Mouse (Mus musculus) kidney, embryonic 15.5 days (tissue): ENCODE measurements at regions not wholly inside any gene's neighbourhood (a gene's known extent, or its start where the extent isn't known, plus 50 kb on each side); places are given as distances from the start of the nearest gene placed in this dataset.

Experiments
- ATAC-seq: fragments of 200-750 bp; cut with Nextera tagmentation; replicated peaks from 2 replicates; pipeline ENCODE4 v1.8.0; 2017; ENCODE audit warnings: moderate TSS enrichment; ENCODE audit not compliant: low FRiP score
- H3K27ac ChIP-seq: fragments of 300-500 bp; sonication (generic); 2 replicates; pipeline ENCODE4 v1.5.1; 2015; ENCODE audit warnings: mild to moderate bottlenecking, inconsistent platforms
- H3K27me3 ChIP-seq: fragments of 300-500 bp; sonication (generic); 2 replicates; pipeline ENCODE4 v1.6.1; 2015; ENCODE audit warnings: inconsistent platforms
- H3K36me3 ChIP-seq: fragments of 300-500 bp; sonication (generic); 2 replicates; pipeline ENCODE4 v1.6.1; 2015; ENCODE audit warnings: inconsistent platforms
- H3K4me1 ChIP-seq: fragments of 300-500 bp; sonication (generic); 2 replicates; pipeline ENCODE4 v1.6.1; 2015; ENCODE audit warnings: inconsistent platforms
- H3K4me2 ChIP-seq: fragments of 300-500 bp; sonication (generic); 2 replicates; pipeline ENCODE4 v1.6.1; 2015; ENCODE audit warnings: moderate library complexity, mild to moderate bottlenecking, inconsistent platforms
- H3K4me3 ChIP-seq: fragments of 300-500 bp; sonication (generic); replicated peaks from 2 replicates; pipeline ENCODE4 v1.5.1; 2015; ENCODE audit warnings: mild to moderate bottlenecking, inconsistent platforms
- H3K9ac ChIP-seq: fragments of 300-500 bp; sonication (generic); 2 replicates; pipeline ENCODE4 v1.6.1; 2015; ENCODE audit warnings: mild to moderate bottlenecking, inconsistent platforms
- H3K9me3 ChIP-seq: fragments of 300-500 bp; sonication (generic); replicated peaks from 2 replicates; pipeline ENCODE4 v1.6.1; 2016; ENCODE audit warnings: inconsistent platforms
- WGBS: fragments of 180-500 bp; shearing (Covaris S2); methylation state at CpG from one replicate; pipeline ENCODE4 v1.1.7; 2015; ENCODE audit warnings: mixed read lengths; 5-methylcytosine and 5-hydroxymethylcytosine counted together

DNA sequence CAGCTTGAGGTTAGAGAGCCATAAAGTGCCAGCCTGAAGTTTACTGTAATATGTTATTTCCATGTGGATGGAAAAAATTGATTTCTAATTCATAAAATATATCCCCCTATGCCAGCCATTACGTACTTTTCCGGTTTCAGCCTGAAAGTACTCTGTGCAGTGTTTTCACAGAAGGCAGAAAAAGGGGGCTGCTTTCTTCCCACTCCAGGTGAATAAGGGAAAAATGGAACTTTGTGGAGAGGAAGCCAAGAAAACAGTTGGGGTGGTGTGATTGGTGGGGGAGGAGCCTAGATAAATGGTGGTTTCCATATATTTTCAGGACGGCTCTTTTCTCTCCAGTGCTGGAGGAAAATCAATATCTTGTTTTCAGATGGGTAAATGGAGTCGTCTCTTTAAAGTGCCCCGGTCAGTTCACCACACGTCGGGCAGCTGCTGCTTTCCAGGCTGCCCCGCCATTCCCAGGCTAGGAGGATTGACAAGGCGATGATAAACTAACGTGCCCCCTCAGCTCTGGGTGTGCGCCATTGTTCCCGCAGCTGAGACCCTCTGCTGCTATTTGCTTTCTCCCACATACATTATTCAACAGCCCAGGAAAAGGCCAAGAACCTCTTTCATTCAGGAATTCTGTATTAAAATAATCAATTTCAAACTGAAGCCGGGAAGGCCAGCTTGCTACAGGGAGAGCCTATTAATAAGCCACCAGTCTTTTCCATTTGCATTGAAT, 127.1 kb upstream of the Atp11c start:
- no peaks in the 10 kb centered on the region for H3K9me3 ChIP-seq
- no peaks in the 10 kb centered on the region for H3K4me1 ChIP-seq
- 46% methylated on average over 13 of the region's 13 CpGs for WGBS
- H3K36me3 ChIP-seq: no peaks in the 10 kb centered on the region
- no peak overlapping the region for H3K4me3 ChIP-seq
- no peak overlapping the region for H3K4me2 ChIP-seq
- no peak overlapping the region for H3K9ac ChIP-seq
- ATAC-seq: no peak
- H3K27me3 ChIP-seq: peaks cover 20% of the 10 kb centered on the region
- no peak overlapping the region for H3K27ac ChIP-seq

DNA sequence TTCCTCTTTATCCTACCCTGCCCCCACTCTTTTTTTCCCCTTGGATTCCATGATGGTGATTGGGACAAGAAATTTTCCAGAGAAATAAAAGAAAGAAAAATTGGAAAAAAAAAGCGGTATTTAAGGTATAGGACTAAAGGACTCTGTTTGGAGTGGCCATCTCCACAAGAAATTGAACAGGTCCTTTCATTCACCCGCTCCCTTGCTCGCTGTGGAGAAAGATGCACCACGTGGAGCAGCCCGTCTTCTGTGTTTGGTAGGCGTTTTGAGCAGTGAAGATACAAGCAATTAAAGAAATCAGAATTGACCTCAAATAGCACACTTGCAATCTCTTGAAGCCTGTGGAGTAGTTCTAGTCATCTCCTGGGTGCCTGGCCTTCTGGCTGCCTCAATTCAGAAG, 126.3 kb upstream of the Atp11c start:
- ATAC-seq: no peak
- Histone ChIP-seq H3K4me3 (no peak overlapping the region), H3K9ac (no peak overlapping the region), H3K9me3 (no peaks in the 10 kb centered on the region), H3K36me3 (no peaks in the 10 kb centered on the region), H3K4me2 (no peak overlapping the region), H3K27ac (no peak overlapping the region), H3K27me3 (peaks cover 20% of the 10 kb centered on the region), H3K4me1 (no peaks in the 10 kb centered on the region)
- WGBS: 19% methylated on average over 6 of the region's 6 CpGs

GRCm38 (mm10) chrX:60718156-60718769, 125.8 kb upstream of the Atp11c start:
- WGBS: 15% methylated on average over 11 of the region's 11 CpGs
- no peaks in the 10 kb centered on the region for H3K36me3 ChIP-seq
- peak overlapping the region; percentile 38 for H3K4me2 ChIP-seq
- H3K27ac ChIP-seq: no peak overlapping the region
- peaks cover 20% of the 10 kb centered on the region for H3K27me3 ChIP-seq
- H3K9ac ChIP-seq: no peak overlapping the region
- no peak overlapping the region for H3K4me3 ChIP-seq
- ATAC-seq: no peak
- H3K4me1 ChIP-seq: no peaks in the 10 kb centered on the region
- no peaks in the 10 kb centered on the region for H3K9me3 ChIP-seq

GRCm38 (mm10) chrX:60681036-60681706, 88.7 kb upstream of the Atp11c start:
- Histone ChIP-seq H3K4me1 (no peaks in the 10 kb centered on the region), H3K9me3 (no peaks in the 10 kb centered on the region), H3K36me3 (no peaks in the 10 kb centered on the region), H3K9ac (no peak overlapping the region), H3K4me3 (no peak overlapping the region), H3K27ac (no peak overlapping the region), H3K27me3 (no peaks in the 10 kb centered on the region), H3K4me2 (no peak overlapping the region)
- no peak for ATAC-seq
- whole genome bisulfite sequencing: 80% methylated on average over 7 of the region's 7 CpGs

GRCm38 (mm10) chrX:60644726-60645318, 52.3 kb upstream of the Atp11c start:
- no peaks in the 10 kb centered on the region for H3K36me3 ChIP-seq
- ATAC-seq: no peak
- no peak overlapping the region for H3K27ac ChIP-seq
- no peaks in the 10 kb centered on the region for H3K4me1 ChIP-seq
- H3K9me3 ChIP-seq: no peaks in the 10 kb centered on the region
- no peak overlapping the region for H3K4me2 ChIP-seq
- H3K4me3 ChIP-seq: no peak overlapping the region
- 67% methylated on average over 10 of the region's 10 CpGs for WGBS
- no peak overlapping the region for H3K9ac ChIP-seq
- no peaks in the 10 kb centered on the region for H3K27me3 ChIP-seq
